Mouse (Mus musculus) cerebellum, postnatal 14 days (tissue): Measurements from ENCODE around the gene Mgat2.

Experiments used
- DNase-seq, 2 experiments: peaks; one replicate each; pipeline ENCODE4 v3.0.0; 2021; ENCODE audit warnings: mixed read lengths in 2 of 2

Mgat2 gene

DNA sequence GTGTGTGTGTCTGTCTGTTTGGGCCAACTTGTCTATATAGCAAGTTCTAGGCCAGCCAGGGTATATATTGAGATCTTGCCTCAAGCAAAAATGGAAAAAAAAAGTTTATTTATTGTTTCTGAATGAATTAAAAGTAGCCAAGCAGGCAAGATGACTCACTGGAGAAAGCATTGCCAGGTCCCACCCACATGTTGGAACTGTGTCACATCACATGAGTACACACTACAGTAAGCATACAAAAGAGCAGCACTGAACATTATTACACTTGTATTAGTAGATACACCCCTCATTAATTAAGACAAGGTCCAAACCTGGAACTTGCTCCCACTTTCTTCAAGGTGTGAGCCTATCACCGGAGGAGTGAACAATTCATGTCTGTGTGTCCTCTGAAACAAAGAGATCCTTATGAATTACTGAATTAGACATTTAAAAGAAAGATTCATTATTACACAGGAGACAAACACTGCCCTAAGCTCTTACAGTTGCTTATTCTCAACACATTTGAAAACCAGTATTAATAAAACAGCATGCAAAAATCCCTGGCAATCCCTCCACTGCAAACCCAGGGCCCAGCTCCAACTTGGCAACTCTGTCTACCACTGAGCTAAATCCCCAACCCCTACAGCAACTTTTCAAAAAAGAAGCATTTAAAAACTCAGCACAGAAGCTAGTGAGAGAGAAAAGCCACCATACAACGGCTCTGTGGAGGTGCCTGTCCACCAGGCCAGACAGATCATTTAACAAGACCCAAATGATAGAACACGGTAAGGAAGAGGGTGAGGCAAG lies 31.2 kb downstream of the Mgat2 start:
- DNase-seq = no peak

GRCm38 (mm10) chr12:69216587-69216986 lies 32.6 kb downstream of the Mgat2 start:
- DNase-seq = no peak

GRCm38 (mm10) chr12:69220613-69221277 lies 36.8 kb downstream of the Mgat2 start:
- DNase-seq = no peak

- peak; percentile 91 to 92 for DNase-seq
These were observed 44.0 kb downstream of the Mgat2 start, which contains the start of gene Pole2 for GRCm38 (mm10) chr12:69227776-69228466. TSS of gene Pole2 (minus strand) at chr12:69228195.

DNA sequence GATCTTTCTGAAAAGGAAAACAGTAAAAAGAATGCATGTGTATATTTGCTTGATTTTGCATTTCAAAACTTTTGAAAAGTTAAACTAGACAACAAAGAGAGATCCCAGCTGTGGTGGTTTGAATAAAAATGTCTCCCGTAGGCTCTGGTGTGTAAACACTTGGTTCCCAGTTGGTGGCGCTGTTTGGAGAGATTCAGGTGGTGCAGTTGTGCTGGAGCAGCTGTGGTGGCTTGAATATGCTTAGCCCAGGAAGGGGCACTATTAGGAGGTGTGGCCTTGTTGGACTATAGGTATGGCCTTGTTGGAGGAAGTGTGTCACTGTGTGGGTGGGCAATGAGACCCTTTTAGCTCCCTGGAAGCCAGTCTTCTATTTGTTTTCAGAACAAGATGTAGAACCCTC lies 45.3 kb downstream of the Mgat2 start:
- peak in 1 of 2 experiments; percentile 30 for DNase-seq

GRCm38 (mm10) chr12:69235782-69236181 lies 51.8 kb downstream of the Mgat2 start:
- no peak for DNase-seq
